Mouse (Mus musculus): ENCODE results near the gene Fam198b. TPM values are rescaled to one million over a fixed set of nuclear protein-coding genes. Genes with fewer than 3 reads are reported as not detected.

The Fam198b gene
- total and polyA plus RNA-seq, 3 experiments, result 1.5 to 3.1 TPM; not detected in 1

GRCm38 (mm10) chr3:79898514-79898913 is 14.2 kb downstream of the Fam198b start:
- no peaks in the 10 kb centered on the region for H3K9me3 ChIP-seq (replicated peaks; ENCODE audit: insufficient read depth, low read length)
- H3K4me1 ChIP-seq (ENCODE audit: control insufficient read depth in 1 of 2, insufficient read depth in 2 of 2, low read length in 2 of 2), result peaks cover 3 to 8% of the 10 kb centered on the region in 2 experiments; a peak in 2 of 4 replicates
- H3K79me2 ChIP-seq (ENCODE audit: control insufficient read depth, insufficient read depth, low read length, poor library complexity), result no peaks in the 10 kb centered on the region
- H3K36me3 ChIP-seq (ENCODE audit: control insufficient read depth in 1 of 2, insufficient read depth in 2 of 2, low read length in 2 of 2), result peaks cover 0 to 10% of the 10 kb centered on the region in 2 experiments; a peak in 2 of 4 replicates
- no peaks in the 10 kb centered on the region for H3K27me3 ChIP-seq (ENCODE audit: control insufficient read depth in 1 of 2, insufficient read depth in 2 of 2, low read length in 2 of 2)
- H3K9ac ChIP-seq (ENCODE audit: control insufficient read depth, low read depth, low read length, poor library complexity, severe bottlenecking), result no peak overlapping the region
- DNase-seq (ENCODE audit: low read depth, low spot score), result no peak
- no peak overlapping the region for H3K4me3 ChIP-seq (ENCODE audit: control insufficient read depth in 1 of 2, insufficient read depth in 1 of 2, low read depth in 2 of 2, low read length in 2 of 2)
- H3K27ac ChIP-seq (ENCODE audit: control insufficient read depth, low read depth, low read length), result no peak overlapping the region
- TF ChIP-seq CHD2 (IDR thresholded peaks at IDR 0.05; ENCODE audit: low read length) (no peak), UBTF (IDR thresholded peaks at IDR 0.05; ENCODE audit: borderline replicate concordance, insufficient read depth, low read depth, low read length) (no peak), POLR2A (IDR thresholded peaks at IDR 0.05; ENCODE audit: control insufficient read depth in 1 of 2, insufficient read depth in 1 of 2, low read depth in 1 of 2, low read length in 2 of 2, poor library complexity in 1 of 2) (no peak), TCF12 (IDR thresholded peaks at IDR 0.05; ENCODE audit: low read depth, low read length) (no peak), E2F4 (IDR thresholded peaks at IDR 0.05; ENCODE audit: borderline replicate concordance, low read depth, low read length) (no peak), MXI1 (IDR thresholded peaks at IDR 0.05; ENCODE audit: low read depth, low read length) (no peak), TBP (IDR thresholded peaks at IDR 0.05; ENCODE audit: low read depth, low read length) (no peak), NRF1 (IDR thresholded peaks at IDR 0.05; ENCODE audit: insufficient read depth, low read depth, low read length, poor library complexity, severe bottlenecking) (no peak), SMC3 (IDR thresholded peaks at IDR 0.05; ENCODE audit: low read depth, low read length) (no peak), CTCF (IDR thresholded peaks at IDR 0.05 in 2 of 3, conservative IDR thresholded peaks at IDR 0.05 in 1 of 3; ENCODE audit: control insufficient read depth in 1 of 3, insufficient read depth in 1 of 3, low read depth in 2 of 3, low read length in 3 of 3, poor library complexity in 1 of 3, severe bottlenecking in 1 of 3) (no peak), ZC3H11A (IDR thresholded peaks at IDR 0.05; ENCODE audit: low read depth, low read length) (no peak), MYB (IDR thresholded peaks at IDR 0.05; ENCODE audit: low read depth, low read length) (no peak), HCFC1 (IDR thresholded peaks at IDR 0.05; ENCODE audit: low read depth, low read length) (no peak)

- no peak for DNase-seq (ENCODE audit: low read depth, low spot score)
- Histone ChIP-seq H3K4me3 (ENCODE audit: control insufficient read depth in 1 of 2, insufficient read depth in 1 of 2, low read depth in 2 of 2, low read length in 2 of 2) (no peak overlapping the region), H3K27me3 (ENCODE audit: control insufficient read depth in 1 of 2, insufficient read depth in 2 of 2, low read length in 2 of 2) (no peaks in the 10 kb centered on the region), H3K9me3 (replicated peaks; ENCODE audit: insufficient read depth, low read length) (no peaks in the 10 kb centered on the region), H3K36me3 (ENCODE audit: control insufficient read depth in 1 of 2, insufficient read depth in 2 of 2, low read length in 2 of 2) (peaks cover 0 to 10% of the 10 kb centered on the region in 2 experiments; a peak in 2 of 4 replicates), H3K4me1 (ENCODE audit: control insufficient read depth in 1 of 2, insufficient read depth in 2 of 2, low read length in 2 of 2) (peaks cover 3 to 8% of the 10 kb centered on the region in 2 experiments; a peak in 2 of 4 replicates), H3K9ac (ENCODE audit: control insufficient read depth, low read depth, low read length, poor library complexity, severe bottlenecking) (no peak overlapping the region), H3K27ac (ENCODE audit: control insufficient read depth, low read depth, low read length) (no peak overlapping the region), H3K79me2 (ENCODE audit: control insufficient read depth, insufficient read depth, low read length, poor library complexity) (no peaks in the 10 kb centered on the region)
- TF ChIP-seq KAT2A (conservative IDR thresholded peaks at IDR 0.05; ENCODE audit: low read depth, low read length) (no peak), ETS1 (IDR thresholded peaks at IDR 0.05; ENCODE audit: low read depth, low read length) (no peak), GABPA (IDR thresholded peaks at IDR 0.05; ENCODE audit: low read depth, low read length) (no peak), SIN3A (IDR thresholded peaks at IDR 0.05; ENCODE audit: low read length) (no peak)
These were observed 15.6 kb downstream of the Fam198b start for GRCm38 (mm10) chr3:79899906-79900305.

Measured in MEL (cell line).